Mouse (Mus musculus): Measurements from ENCODE around the gene Fam92b.

DNA sequence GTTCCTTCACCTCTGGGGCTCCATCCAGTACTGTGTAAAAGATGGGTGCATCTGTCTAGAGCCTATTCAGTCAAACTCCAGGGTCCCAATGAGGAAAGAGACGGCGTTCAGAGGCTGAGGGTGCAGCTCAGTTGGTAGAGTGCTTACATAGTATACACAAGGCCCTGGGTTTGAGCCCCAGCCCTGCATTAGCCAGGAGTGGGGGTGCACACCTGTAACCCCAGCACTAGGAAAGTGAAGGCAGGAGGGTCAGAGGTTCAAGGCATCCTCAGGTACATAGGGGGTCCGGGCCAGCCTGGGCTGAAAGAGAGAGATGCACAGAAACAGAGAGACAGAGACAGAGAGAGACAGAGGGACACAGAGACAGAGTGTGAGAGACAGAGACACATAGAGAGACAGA lies 36.0 kb upstream of the Fam92b start:
- TF ChIP-seq POLR2A (IDR thresholded peaks at IDR 0.05; ENCODE audit: insufficient read depth, low read depth, low read length) (no peak), CTCF (IDR thresholded peaks at IDR 0.05; ENCODE audit: insufficient read depth, low read depth, low read length) (no peak)
